Mouse (Mus musculus): Measurements from ENCODE around the gene Tmem267.
"Not testable (repeated sequence)": the region's sequence is repeated elsewhere in the genome, so short reads cannot be mapped to it uniquely, and the experiment has no call there.

- not testable (repeated sequence) for TF ChIP-seq GATA1, TAL1 (IDR thresholded peaks at IDR 0.05; ENCODE audit: low read length)
Measured at GRCm38 (mm10) chr13:119598466-119598865, 110.6 kb downstream of the Tmem267 start.
